Mouse (Mus musculus) midbrain, embryonic 10.5 days (tissue): ENCODE data around the gene F5. TPM values are rescaled to one million over a fixed set of nuclear protein-coding genes. Genes with fewer than 3 reads are reported as not detected.
A peak's percentile ranks its signal among the peaks of the same experiment; 100 is the strongest.

Experiments used
- DNase-seq: peaks from one replicate; pipeline ENCODE4 v3.0.0-alpha.2; 2017; ENCODE audit warnings: low spot score
- H3K27ac ChIP-seq: fragments of 300-500 bp; sonication (generic); replicated peaks from 2 replicates; pipeline ENCODE4 v1.5.1; 2016; ENCODE audit warnings: mild to moderate bottlenecking
- H3K27me3 ChIP-seq: fragments of 300-500 bp; sonication (generic); 2 replicates; pipeline ENCODE4 v1.6.1; 2016; ENCODE audit warnings: low read depth, mild to moderate bottlenecking; ENCODE audit not compliant: poor library complexity, severe bottlenecking
- H3K36me3 ChIP-seq: fragments of 300-500 bp; sonication (generic); 2 replicates; pipeline ENCODE4 v1.6.1; 2016; ENCODE audit warnings: mild to moderate bottlenecking, moderate library complexity
- H3K4me1 ChIP-seq: fragments of 300-500 bp; sonication (generic); 2 replicates; pipeline ENCODE4 v1.6.1; 2016
- H3K4me3 ChIP-seq: fragments of 300-500 bp; sonication (generic); 2 replicates; pipeline ENCODE4 v1.5.1; 2016; ENCODE audit warnings: mild to moderate bottlenecking, moderate library complexity
- H3K9me3 ChIP-seq: fragments of 300-500 bp; sonication (generic); replicated peaks from 2 replicates; pipeline ENCODE4 v1.6.1; 2016; ENCODE audit warnings: mild to moderate bottlenecking
- WGBS: fragments of 180-500 bp; shearing (Covaris S2); methylation state at CpG from one replicate; pipeline ENCODE4 v1.1.7; 2016; 5-methylcytosine and 5-hydroxymethylcytosine counted together
- polyA plus RNA-seq: library from polyadenylated mRNA; unstranded; fragments of >200 nt; fragmentation: Nextera tagmentation; extraction: Ambion mirVana; gene quantifications from 2 replicates; pipeline ENCODE4 v1.2.1, GENCODE M21; 2016

The F5 gene
- polyA plus RNA-seq, 1 experiment from 2014 or later: 0.52 TPM

GRCm38 (mm10) chr1:164170434-164170833, 18.8 kb downstream of the F5 start:
- no peak overlapping the region for H3K4me3 ChIP-seq
- H3K27ac ChIP-seq: no peak overlapping the region
- no peak for DNase-seq
- WGBS: 83% methylated on average over 2 of the region's 2 CpGs
- no peaks in the 10 kb centered on the region for H3K9me3 ChIP-seq
- H3K4me1 ChIP-seq: no peaks in the 10 kb centered on the region
- no peaks in the 10 kb centered on the region for H3K36me3 ChIP-seq
- no peaks in the 10 kb centered on the region for H3K27me3 ChIP-seq

- WGBS: 81% methylated on average over 4 of the region's 4 CpGs
- Histone ChIP-seq H3K36me3 (no peaks in the 10 kb centered on the region), H3K27me3 (no peaks in the 10 kb centered on the region), H3K4me3 (no peak overlapping the region), H3K4me1 (no peaks in the 10 kb centered on the region), H3K9me3 (no peaks in the 10 kb centered on the region), H3K27ac (no peak overlapping the region)
- no peak for DNase-seq
These were observed 21.5 kb downstream of the F5 start for GRCm38 (mm10) chr1:164173145-164173544.

- H3K4me3 ChIP-seq: no peak overlapping the region
- H3K27ac ChIP-seq: no peak overlapping the region
- no peaks in the 10 kb centered on the region for H3K9me3 ChIP-seq
- no peaks in the 10 kb centered on the region for H3K36me3 ChIP-seq
- H3K27me3 ChIP-seq: no peaks in the 10 kb centered on the region
- H3K4me1 ChIP-seq: no peaks in the 10 kb centered on the region
- no peak for DNase-seq
These were observed 25.2 kb downstream of the F5 start for GRCm38 (mm10) chr1:164176856-164177255.

- H3K27ac ChIP-seq: no peak overlapping the region
- no peak overlapping the region for H3K4me3 ChIP-seq
- no peaks in the 10 kb centered on the region for H3K27me3 ChIP-seq
- DNase-seq: no peak
- H3K9me3 ChIP-seq: no peaks in the 10 kb centered on the region
- H3K4me1 ChIP-seq: no peaks in the 10 kb centered on the region
- WGBS: 77% methylated on average over 6 of the region's 6 CpGs
- H3K36me3 ChIP-seq: no peaks in the 10 kb centered on the region
These were observed 26.8 kb downstream of the F5 start for GRCm38 (mm10) chr1:164178429-164178828.

- Histone ChIP-seq H3K4me1 (peaks cover 4% of the 10 kb centered on the region; the same call in 1 of the 2 replicates), H3K27me3 (no peaks in the 10 kb centered on the region), H3K4me3 (peak overlapping the region; percentile 29), H3K9me3 (no peaks in the 10 kb centered on the region), H3K36me3 (no peaks in the 10 kb centered on the region), H3K27ac (no peak overlapping the region)
- DNase-seq: peak; percentile 42
- WGBS: 54% methylated on average over 16 of the region's 16 CpGs
These were observed 32.7 kb downstream of the F5 start for GRCm38 (mm10) chr1:164184142-164184870.

- DNase-seq: no peak
- Histone ChIP-seq H3K36me3 (no peaks in the 10 kb centered on the region), H3K27me3 (no peaks in the 10 kb centered on the region), H3K4me1 (peaks cover 4% of the 10 kb centered on the region; the same call in 1 of the 2 replicates), H3K9me3 (no peaks in the 10 kb centered on the region), H3K27ac (no peak overlapping the region), H3K4me3 (no peak overlapping the region)
- 49% methylated on average over 8 of the region's 8 CpGs for WGBS
These were observed 33.2 kb downstream of the F5 start for GRCm38 (mm10) chr1:164184871-164185223.

GRCm38 (mm10) chr1:164185316-164185715, 33.7 kb downstream of the F5 start:
- no peak for DNase-seq
- no peaks in the 10 kb centered on the region for H3K27me3 ChIP-seq
- peaks cover 4% of the 10 kb centered on the region; the same call in 1 of the 2 replicates for H3K4me1 ChIP-seq
- no peak overlapping the region for H3K4me3 ChIP-seq
- H3K27ac ChIP-seq: no peak overlapping the region
- WGBS: 70% methylated on average over 4 of the region's 4 CpGs
- no peaks in the 10 kb centered on the region for H3K9me3 ChIP-seq
- no peaks in the 10 kb centered on the region for H3K36me3 ChIP-seq

- WGBS: 90% methylated on average over 1 of the region's 1 CpGs
- Histone ChIP-seq H3K4me3 (no peak overlapping the region), H3K36me3 (no peaks in the 10 kb centered on the region), H3K27ac (no peak overlapping the region), H3K4me1 (peaks cover 4% of the 10 kb centered on the region; the same call in 1 of the 2 replicates), H3K27me3 (no peaks in the 10 kb centered on the region), H3K9me3 (no peaks in the 10 kb centered on the region)
- no peak for DNase-seq
These were observed 35.4 kb downstream of the F5 start for GRCm38 (mm10) chr1:164187002-164187560.

GRCm38 (mm10) chr1:164199551-164199950, 47.9 kb downstream of the F5 start:
- no peaks in the 10 kb centered on the region for H3K4me1 ChIP-seq
- DNase-seq: no peak
- WGBS: 79% methylated on average over 4 of the region's 4 CpGs

GRCm38 (mm10) chr1:164208437-164208836, 56.8 kb downstream of the F5 start:
- Histone ChIP-seq H3K4me3 (no peak overlapping the region), H3K36me3 (no peaks in the 10 kb centered on the region), H3K9me3 (no peaks in the 10 kb centered on the region), H3K27me3 (no peaks in the 10 kb centered on the region), H3K27ac (no peak overlapping the region), H3K4me1 (no peaks in the 10 kb centered on the region)
- 93% methylated on average over 2 of the region's 2 CpGs for WGBS
- no peak for DNase-seq

More at GRCm38 (mm10) chr1:164199551-164199950, 47.9 kb downstream of the F5 start:
- no peak overlapping the region for H3K4me3 ChIP-seq
- H3K27ac ChIP-seq: no peak overlapping the region
- no peaks in the 10 kb centered on the region for H3K27me3 ChIP-seq
- H3K9me3 ChIP-seq: no peaks in the 10 kb centered on the region
- no peaks in the 10 kb centered on the region for H3K36me3 ChIP-seq

GRCm38 (mm10) chr1:164210899-164211298, 59.3 kb downstream of the F5 start:
- no peak overlapping the region for H3K27ac ChIP-seq
- H3K4me3 ChIP-seq: no peak overlapping the region
- no peaks in the 10 kb centered on the region for H3K27me3 ChIP-seq
- H3K36me3 ChIP-seq: no peaks in the 10 kb centered on the region
- no peak for DNase-seq
- 89% methylated on average over 4 of the region's 4 CpGs for WGBS
- H3K4me1 ChIP-seq: no peaks in the 10 kb centered on the region
- no peaks in the 10 kb centered on the region for H3K9me3 ChIP-seq

GRCm38 (mm10) chr1:164212686-164213085, 61.0 kb downstream of the F5 start:
- DNase-seq: no peak
- 86% methylated on average over 8 of the region's 8 CpGs for WGBS
- Histone ChIP-seq H3K27me3 (no peaks in the 10 kb centered on the region), H3K27ac (no peak overlapping the region), H3K4me3 (no peak overlapping the region), H3K4me1 (peaks cover 5% of the 10 kb centered on the region; the same call in 1 of the 2 replicates), H3K36me3 (no peaks in the 10 kb centered on the region), H3K9me3 (no peaks in the 10 kb centered on the region)

- H3K4me1 ChIP-seq: peaks cover 13% of the 10 kb centered on the region
- no peak for DNase-seq
- no peaks in the 10 kb centered on the region for H3K9me3 ChIP-seq
- H3K36me3 ChIP-seq: no peaks in the 10 kb centered on the region
- no peak overlapping the region for H3K4me3 ChIP-seq
- H3K27ac ChIP-seq: no peak overlapping the region
- H3K27me3 ChIP-seq: no peaks in the 10 kb centered on the region
- WGBS: 71% methylated on average over 8 of the region's 8 CpGs
These were observed 62.6 kb downstream of the F5 start for GRCm38 (mm10) chr1:164214190-164214589.
